Mouse (Mus musculus) urinary bladder, postnatal 25 days (tissue): ENCODE data around the gene Pcsk5.

Experiments used
- DNase-seq: peaks from one replicate; pipeline ENCODE4 v3.0.0; 2022; ENCODE audit warnings: low spot score

Gene Pcsk5

GRCm38 (mm10) chr19:17570936-17571335, 266.5 kb downstream of the Pcsk5 start:
- DNase-seq = no peak

DNA sequence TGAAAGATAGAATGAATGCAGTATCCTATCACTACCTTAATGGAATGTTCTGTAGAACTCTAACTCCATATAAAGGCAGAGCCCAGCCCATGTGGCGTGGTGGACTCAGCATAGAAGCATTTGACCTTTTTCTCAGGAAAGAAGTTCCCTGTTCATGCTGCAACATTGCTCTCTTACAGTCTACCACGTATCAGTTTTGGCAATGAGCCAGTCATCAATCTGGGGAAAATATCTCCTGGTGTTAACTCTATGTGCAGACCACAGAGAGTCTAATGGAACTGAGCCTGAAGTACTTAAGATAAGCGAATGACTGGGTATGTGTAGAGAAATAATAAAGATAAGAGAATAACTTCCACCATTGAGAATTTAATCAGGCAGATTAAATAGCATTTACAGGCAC, 270.2 kb downstream of the Pcsk5 start:
- no peak for DNase-seq

GRCm38 (mm10) chr19:17566097-17566496, 271.3 kb downstream of the Pcsk5 start:
- no peak for DNase-seq

GRCm38 (mm10) chr19:17558764-17559163, 278.7 kb downstream of the Pcsk5 start:
- no peak for DNase-seq

- DNase-seq = no peak
Measured at GRCm38 (mm10) chr19:17555159-17555558, 282.3 kb downstream of the Pcsk5 start.

- no peak for DNase-seq
Measured at GRCm38 (mm10) chr19:17554571-17554970, 282.9 kb downstream of the Pcsk5 start.

GRCm38 (mm10) chr19:17553396-17554100, 283.9 kb downstream of the Pcsk5 start:
- DNase-seq = no peak

DNA sequence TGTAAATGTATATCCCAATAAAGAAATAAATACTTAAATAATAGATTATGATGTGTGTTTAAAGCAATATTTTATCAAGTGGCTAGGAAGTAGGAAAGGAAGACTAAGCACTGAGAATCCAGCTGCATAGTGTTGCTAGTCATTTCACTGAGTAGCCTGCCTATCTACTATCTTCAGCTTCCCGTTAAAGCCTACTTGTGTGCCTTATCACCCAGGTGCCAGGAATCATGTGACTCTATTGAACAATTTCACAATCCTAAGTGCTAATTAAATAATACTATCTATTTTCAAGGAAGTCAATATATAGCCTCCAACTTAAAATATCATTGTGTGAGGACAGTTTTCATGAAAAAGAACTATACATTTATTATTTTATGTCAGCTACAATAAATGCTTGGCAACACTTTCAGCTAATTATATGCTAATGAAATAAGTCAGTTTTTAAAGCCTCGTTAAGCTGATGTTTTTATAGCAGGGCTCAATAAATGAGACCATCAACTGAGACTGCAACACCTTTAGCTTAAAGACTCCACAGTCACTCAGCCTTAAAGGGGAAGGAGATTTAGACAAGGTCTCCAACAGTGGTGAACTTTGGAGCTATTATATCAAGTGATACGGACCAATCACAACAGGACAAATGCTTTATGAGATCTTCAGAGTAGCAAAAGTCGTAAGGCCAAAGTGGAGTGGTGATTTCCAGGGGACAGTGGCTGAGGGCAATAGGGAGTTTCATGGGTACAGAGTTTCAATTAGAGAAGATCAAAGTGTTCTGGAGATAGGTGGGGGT, 308.5 kb downstream of the Pcsk5 start:
- no peak for DNase-seq

DNA sequence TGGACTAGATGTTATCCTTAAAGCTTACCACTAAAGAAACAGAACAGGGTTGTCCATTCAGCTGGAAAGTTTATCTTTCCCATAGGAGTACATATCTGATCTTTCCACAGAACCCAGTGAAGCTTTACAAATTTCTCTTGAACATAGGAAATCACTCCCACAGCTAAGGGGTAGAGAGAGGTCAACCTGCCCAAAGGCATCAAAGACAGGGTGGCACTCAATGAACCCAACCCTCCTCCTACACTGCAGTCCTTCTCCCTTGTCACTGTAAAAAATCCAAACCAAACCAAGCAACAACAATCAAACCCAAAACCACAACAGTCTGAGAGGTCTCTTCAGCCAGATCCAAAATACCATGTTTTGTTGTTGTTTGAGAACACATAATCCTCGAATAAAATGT, 311.9 kb downstream of the Pcsk5 start:
- no peak for DNase-seq

DNA sequence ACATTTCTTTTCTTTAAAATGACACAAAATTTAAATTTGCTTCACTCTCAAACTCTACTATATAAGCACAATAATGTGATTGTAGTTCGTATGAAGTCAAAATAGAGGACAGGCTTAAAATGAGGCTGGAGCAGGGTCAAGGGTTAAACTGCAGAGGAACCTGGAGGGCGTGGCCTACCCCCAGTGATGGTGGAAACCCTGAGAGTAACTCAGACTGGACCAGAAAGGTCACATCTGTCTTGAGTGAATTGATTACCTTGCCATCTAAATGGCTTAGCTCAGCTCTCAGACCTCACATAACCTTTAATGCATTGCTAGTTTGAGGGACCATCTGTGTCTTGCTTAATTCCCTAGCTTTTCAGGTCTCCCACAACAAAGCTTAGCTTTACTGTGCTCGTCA, 323.0 kb downstream of the Pcsk5 start:
- DNase-seq = no peak

- no peak for DNase-seq
Measured at GRCm38 (mm10) chr19:17511283-17511682, 326.1 kb downstream of the Pcsk5 start.

GRCm38 (mm10) chr19:17504212-17504611, 333.2 kb downstream of the Pcsk5 start:
- no peak for DNase-seq

DNA sequence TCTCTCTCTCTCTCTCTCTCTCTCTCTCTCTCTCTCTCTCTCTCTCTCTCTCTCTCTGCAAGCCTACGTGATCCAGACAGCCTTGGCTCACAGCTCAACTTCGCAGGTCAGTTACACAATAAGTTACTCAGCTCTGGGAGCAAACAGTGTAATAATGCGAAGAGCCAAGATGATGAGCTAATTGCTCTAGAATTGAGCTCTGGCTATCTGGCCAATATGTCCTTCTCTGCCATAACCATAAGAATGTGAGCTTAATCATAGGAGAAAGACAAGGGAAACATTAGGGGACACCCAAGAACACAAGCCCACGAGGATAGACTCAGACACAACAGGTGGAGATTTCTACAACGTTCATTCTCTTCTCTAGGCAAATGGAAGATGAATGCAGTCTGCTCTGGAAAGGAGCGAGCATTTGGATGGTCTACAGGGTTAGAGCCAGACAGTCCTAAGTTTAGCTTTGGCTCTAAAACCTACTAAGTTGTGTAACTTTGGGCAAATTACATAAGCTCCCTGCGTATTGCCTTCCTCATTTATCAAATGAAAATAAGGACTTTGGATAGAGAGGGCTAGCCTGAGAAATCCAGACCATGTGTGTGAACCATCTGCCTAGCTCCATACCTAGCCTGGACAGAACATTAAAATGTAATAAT, 338.7 kb downstream of the Pcsk5 start:
- DNase-seq = no peak

DNA sequence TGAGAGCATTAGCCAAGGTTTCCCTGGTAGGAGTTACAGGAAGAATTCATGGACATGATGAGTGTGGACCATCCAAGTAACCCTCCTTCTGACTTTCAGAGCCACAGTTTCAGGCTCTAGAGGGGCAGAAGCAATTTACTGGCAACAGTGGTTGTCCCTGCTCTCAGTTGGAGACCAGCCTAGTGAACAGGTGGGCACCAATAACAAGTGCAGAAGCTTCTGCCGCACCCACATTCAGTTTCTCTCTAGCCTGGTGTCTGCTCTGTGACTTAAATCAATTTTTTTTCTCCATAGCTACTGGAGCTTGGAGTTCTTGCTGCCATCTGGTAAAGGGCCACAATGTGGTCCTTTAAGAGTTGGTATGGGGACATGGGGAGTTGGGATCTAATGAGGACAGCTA, 341.3 kb downstream of the Pcsk5 start:
- no peak for DNase-seq

DNA sequence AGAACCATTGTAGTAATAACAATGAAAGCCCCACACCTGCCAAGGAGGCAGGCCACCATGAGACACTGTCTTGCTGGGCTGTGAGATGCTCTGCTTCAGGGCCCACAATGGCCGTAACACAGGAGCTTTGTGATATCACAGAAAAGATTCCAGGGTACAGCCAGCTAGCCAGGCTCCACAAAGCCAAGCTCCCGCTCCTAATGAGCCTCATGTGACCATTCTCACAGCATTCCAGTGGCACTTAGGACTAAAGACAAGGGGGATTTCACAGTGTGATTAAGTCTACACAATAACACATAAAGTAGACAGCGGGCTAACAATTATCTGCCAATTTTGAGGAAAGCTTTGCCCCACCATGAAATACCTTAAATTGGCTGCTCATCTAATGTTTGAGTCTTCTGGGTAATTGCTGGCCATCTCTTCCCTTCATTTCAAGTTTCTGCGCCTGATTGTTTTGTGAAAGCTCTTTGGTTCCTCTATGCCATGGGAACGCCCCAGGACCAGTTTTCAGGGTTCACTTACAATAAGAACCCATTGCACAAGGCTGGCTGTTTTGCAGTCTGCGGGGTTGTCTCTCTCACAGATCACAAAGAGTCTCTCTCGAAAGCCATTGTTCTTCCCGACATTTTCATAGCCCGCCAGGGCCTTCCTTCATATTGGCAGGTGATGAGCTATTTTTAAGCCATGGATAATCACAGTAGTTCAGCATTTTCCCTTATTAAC, 345.4 kb downstream of the Pcsk5 start:
- DNase-seq = no peak

GRCm38 (mm10) chr19:17491322-17491721, 346.1 kb downstream of the Pcsk5 start:
- no peak for DNase-seq

GRCm38 (mm10) chr19:17489866-17490141, 347.6 kb downstream of the Pcsk5 start:
- DNase-seq = no peak

- DNase-seq = no peak
Measured at GRCm38 (mm10) chr19:17489041-17489865, 348.2 kb downstream of the Pcsk5 start.

DNA sequence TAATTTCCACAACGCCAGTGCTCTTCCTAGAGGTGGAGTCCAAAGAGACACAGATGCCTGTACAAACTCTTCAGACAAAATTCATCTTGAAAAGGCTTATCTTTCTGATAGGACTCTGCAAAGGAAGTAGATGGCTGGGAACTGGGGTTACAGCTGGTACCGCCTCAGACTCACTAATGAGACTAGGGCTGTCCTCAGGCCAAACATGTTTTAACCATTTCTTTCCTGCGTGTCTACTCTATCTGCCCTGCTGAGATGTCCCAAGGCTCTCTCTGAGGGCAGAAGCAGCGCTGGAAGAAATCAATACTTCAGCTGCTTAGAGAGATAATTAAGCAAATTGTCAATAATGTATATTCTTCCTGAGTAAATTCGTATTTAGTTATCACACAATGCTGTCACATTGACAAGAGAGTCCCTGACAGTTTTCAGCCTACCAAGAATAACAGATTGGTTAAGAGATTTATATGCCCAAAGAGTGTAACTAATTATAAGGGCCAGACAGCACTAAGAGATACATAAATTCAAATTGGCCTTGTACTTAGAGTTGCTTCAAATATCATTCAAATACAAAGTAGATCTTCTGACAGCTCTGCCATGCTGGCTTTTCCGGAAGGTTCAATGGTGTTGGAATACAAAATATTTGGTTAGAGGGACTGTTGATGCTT, 355.2 kb downstream of the Pcsk5 start:
- no peak for DNase-seq

DNA sequence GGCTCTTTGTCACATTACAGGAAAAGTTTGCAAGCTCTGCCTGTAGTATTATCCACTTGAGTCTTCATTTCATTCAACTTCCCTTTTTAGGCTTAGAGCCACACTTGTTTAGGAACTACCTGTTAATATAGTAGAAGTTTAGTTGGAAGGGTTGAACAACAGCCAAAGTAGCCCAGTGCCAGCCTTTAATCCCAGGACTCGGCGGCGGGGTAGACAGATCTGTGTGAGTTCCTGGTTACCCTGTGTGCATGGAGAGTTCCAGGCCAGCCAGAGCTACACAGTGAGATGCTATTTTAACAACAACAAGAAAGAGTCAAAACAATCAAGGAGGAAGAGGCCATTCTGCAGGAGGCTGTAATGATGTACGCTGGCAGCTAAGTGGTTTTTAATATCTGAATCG, 358.0 kb downstream of the Pcsk5 start:
- DNase-seq = no peak

- no peak for DNase-seq
Measured at GRCm38 (mm10) chr19:17476021-17476420, 361.4 kb downstream of the Pcsk5 start.
